Mouse (Mus musculus) hindbrain, embryonic 10.5 days (tissue): ENCODE data around the gene Fam161b. TPM values are rescaled to one million over a fixed set of nuclear protein-coding genes. Genes with fewer than 3 reads are reported as not detected.

ENCODE experiments used
- DNase-seq: peaks from one replicate; pipeline ENCODE4 v3.0.0-alpha.2; 2017; ENCODE audit warnings: low spot score
- H3K27ac ChIP-seq: fragments of 300-500 bp; sonication (generic); 2 replicates; pipeline ENCODE4 v1.5.1; 2016; ENCODE audit warnings: mild to moderate bottlenecking, moderate library complexity
- H3K27me3 ChIP-seq: fragments of 300-500 bp; sonication (generic); 2 replicates; pipeline ENCODE4 v1.6.1; 2016; ENCODE audit warnings: mild to moderate bottlenecking; ENCODE audit not compliant: poor library complexity, insufficient read depth, severe bottlenecking
- H3K36me3 ChIP-seq: fragments of 300-500 bp; sonication (generic); 2 replicates; pipeline ENCODE4 v1.6.1; 2016; ENCODE audit warnings: mild to moderate bottlenecking, moderate library complexity
- H3K4me1 ChIP-seq: fragments of 300-500 bp; sonication (generic); replicated peaks from 2 replicates; pipeline ENCODE4 v1.6.1; 2016; ENCODE audit warnings: mild to moderate bottlenecking
- H3K4me3 ChIP-seq: fragments of 300-500 bp; sonication (generic); 2 replicates; pipeline ENCODE4 v1.5.1; 2016; ENCODE audit warnings: mild to moderate bottlenecking, moderate library complexity
- H3K9me3 ChIP-seq: fragments of 300-500 bp; sonication (generic); 2 replicates; pipeline ENCODE4 v1.6.1; 2016; ENCODE audit warnings: mild to moderate bottlenecking, moderate library complexity
- WGBS: fragments of 180-500 bp; shearing (Covaris S2); methylation state at CpG from one replicate; pipeline ENCODE4 v1.1.7; 2016; 5-methylcytosine and 5-hydroxymethylcytosine counted together
- polyA plus RNA-seq: library from polyadenylated mRNA; unstranded; fragments of >200 nt; fragmentation: Nextera tagmentation; extraction: Ambion mirVana; gene quantifications from 2 replicates; pipeline ENCODE4 v1.2.1, GENCODE M21; 2016

The Fam161b gene
- polyA plus RNA-seq, 1 experiment from 2014 or later = 10.7 TPM

DNA sequence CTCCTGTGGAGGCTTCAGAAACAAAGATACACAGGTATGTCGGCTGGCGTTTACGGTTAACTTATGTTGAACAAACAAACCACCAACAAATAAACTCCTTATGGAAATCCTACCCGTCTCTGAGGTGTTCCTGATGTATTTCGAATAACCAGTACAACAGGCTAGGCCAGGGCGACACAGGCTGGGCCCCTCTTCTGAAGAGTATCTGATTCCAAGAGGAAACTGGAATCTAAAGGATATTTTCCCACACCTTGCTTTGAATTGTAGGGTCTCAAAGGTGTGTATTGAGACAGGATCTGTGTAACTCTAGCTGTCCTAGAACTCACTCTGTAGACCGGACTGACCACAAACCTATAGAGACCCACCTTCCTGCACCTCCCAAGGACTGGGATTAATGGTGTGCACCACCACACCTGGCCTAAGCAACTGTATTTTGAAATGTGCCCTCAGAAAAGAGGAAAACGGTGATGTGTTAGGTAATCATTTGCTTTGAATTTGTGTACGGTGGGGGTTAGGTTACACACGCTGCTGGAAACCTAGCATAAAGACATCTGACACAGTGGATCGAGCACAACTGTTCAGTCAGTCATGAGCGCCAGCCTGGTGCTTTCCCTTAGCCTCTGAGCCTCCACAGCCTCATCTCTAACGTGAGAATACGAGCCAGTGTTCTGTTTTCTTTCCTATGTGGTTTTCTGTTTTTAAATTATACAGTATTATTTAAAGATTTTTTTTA lies 35.5 kb upstream of the Fam161b start:
- no peak for DNase-seq
- no peak overlapping the region for H3K27ac ChIP-seq
- no peaks in the 10 kb centered on the region for H3K4me1 ChIP-seq
- H3K4me3 ChIP-seq = no peak overlapping the region
- WGBS = 90% methylated on average over 14 of the region's 14 CpGs
- H3K9me3 ChIP-seq = no peaks in the 10 kb centered on the region
- no peaks in the 10 kb centered on the region for H3K27me3 ChIP-seq
- no peaks in the 10 kb centered on the region for H3K36me3 ChIP-seq

DNA sequence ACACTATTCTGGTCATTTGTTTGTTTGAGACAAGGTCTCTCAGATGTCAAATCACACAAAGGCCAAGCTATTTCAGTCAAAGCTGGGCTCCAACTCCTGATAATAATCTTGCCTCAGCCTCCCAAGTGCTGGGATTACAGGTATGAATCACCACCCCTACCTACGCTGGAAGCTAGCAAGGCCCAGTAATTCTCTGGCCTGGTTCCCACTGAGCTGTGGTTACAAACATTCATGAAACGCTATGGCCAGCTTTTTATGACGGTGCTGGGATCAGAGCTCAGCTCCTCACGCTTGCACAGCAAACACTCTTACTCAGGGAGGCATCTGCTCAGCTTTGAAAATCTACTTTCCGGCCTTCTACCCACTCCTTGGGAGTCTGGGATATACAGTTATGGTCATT lies 32.2 kb upstream of the Fam161b start:
- WGBS = 94% methylated on average over 5 of the region's 5 CpGs

DNA sequence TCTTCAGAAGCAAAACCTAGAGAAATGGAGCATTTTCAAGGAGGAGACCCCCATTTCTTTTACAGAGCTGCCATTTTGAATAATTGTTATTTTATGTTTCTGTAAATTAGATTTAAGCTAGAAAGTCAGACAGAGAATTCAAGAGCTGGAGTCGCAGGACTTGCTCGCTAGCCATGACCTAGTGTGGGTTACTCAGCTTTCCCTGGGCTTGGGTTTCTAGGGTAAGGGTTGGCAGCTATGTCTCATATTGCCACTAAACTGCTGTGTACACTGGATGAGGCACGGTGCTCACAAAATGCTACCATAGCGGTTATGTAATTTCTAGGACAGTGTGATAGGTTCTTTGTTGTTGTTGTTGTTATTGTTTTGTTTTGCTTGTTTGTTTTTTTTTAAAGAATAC lies 31.0 kb upstream of the Fam161b start:
- Histone ChIP-seq H3K4me3 (no peak overlapping the region), H3K27ac (no peak overlapping the region), H3K9me3 (no peaks in the 10 kb centered on the region), H3K36me3 (no peaks in the 10 kb centered on the region), H3K27me3 (no peaks in the 10 kb centered on the region), H3K4me1 (no peaks in the 10 kb centered on the region)
- no peak for DNase-seq
- WGBS = 95% methylated on average over 4 of the region's 4 CpGs

More for the DNA sequence above, 32.2 kb upstream of the Fam161b start:
- Histone ChIP-seq H3K27me3 (no peaks in the 10 kb centered on the region), H3K27ac (no peak overlapping the region), H3K9me3 (no peaks in the 10 kb centered on the region), H3K36me3 (no peaks in the 10 kb centered on the region), H3K4me3 (no peak overlapping the region), H3K4me1 (no peaks in the 10 kb centered on the region)
- no peak for DNase-seq

DNA sequence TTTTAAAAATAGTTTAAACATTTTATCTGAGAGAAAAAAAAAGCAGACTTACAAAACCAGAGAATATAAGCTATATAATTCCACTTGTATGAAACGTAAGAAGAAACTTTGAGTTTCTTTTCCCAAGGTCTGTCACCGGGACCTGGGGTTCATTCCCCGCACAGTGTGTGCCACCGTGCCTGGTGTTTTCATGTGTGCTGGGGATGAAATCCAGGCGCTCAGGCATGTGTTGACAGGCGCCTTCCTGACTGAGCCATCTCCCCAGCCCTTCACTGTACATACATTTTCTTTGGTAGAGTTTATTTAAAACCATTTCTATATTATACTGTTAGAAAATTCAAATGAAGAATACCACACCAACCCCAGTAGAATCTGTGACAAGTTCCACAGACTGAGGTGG lies 28.7 kb upstream of the Fam161b start:
- H3K27ac ChIP-seq = no peak overlapping the region
- H3K4me3 ChIP-seq = no peak overlapping the region
- H3K27me3 ChIP-seq = no peaks in the 10 kb centered on the region
- H3K9me3 ChIP-seq = no peaks in the 10 kb centered on the region
- DNase-seq = no peak
- H3K36me3 ChIP-seq = no peaks in the 10 kb centered on the region
- no peaks in the 10 kb centered on the region for H3K4me1 ChIP-seq
- WGBS = 90% methylated on average over 6 of the region's 6 CpGs

DNA sequence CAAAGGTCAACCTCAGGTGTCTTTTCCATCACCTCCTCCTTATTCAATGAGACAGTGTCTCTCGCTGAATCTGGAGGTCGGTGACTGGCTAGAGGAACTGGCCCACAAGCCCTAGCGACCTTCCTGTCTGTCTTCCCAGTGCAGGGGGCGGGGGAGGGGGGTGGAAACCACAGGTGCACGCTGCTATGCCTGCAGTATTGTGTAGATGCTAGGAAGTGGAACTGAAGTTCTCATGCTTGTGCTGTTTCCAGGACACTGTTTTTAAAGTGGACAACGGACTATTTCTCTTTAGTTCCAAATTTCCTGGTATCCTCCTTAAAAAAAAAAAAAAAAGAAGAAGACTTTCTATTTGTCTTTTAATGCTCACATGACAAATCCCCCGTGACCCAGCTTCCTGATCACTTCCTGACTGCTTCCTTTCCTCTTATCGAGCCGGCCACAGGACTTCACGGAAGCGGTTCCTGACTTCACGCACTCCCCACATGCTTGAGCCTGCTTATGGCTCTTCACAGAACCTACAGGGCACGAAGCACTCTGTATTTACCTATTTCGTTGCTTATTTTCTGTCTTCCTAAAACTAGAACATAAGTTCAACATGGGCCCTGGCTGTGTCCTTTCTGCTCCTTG lies 27.3 kb upstream of the Fam161b start:
- 73% methylated on average over 14 of the region's 14 CpGs for WGBS
- DNase-seq = no peak

DNA sequence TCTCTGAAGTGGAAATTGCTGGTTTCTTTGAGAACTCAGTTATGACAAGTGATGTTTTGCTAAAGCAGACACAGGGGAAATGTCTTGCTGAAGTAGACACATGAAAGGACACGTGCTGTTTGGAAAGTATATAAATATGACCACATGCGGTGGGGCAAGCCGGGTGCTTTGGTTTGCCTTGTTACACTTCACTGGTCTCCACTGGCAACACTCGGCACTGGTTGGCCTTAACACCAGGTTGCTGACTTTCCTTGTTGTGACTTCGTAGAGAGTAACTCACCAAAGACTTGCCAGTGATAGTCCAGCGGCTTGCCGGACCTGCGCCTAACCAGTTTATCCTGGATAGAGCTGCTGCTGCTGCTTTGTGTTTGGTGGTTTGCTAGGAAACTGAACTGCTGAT lies 26.5 kb upstream of the Fam161b start:
- H3K9me3 ChIP-seq = no peaks in the 10 kb centered on the region
- 84% methylated on average over 8 of the region's 8 CpGs for WGBS
- no peak for DNase-seq
- H3K4me3 ChIP-seq = no peak overlapping the region
- H3K27me3 ChIP-seq = no peaks in the 10 kb centered on the region
- no peak overlapping the region for H3K27ac ChIP-seq
- no peaks in the 10 kb centered on the region for H3K4me1 ChIP-seq
- no peaks in the 10 kb centered on the region for H3K36me3 ChIP-seq

More for the DNA sequence above, 27.3 kb upstream of the Fam161b start:
- no peaks in the 10 kb centered on the region for H3K4me1 ChIP-seq
- no peak overlapping the region for H3K4me3 ChIP-seq
- H3K36me3 ChIP-seq = no peaks in the 10 kb centered on the region
- no peaks in the 10 kb centered on the region for H3K27me3 ChIP-seq
- H3K27ac ChIP-seq = no peak overlapping the region
- H3K9me3 ChIP-seq = no peaks in the 10 kb centered on the region

DNA sequence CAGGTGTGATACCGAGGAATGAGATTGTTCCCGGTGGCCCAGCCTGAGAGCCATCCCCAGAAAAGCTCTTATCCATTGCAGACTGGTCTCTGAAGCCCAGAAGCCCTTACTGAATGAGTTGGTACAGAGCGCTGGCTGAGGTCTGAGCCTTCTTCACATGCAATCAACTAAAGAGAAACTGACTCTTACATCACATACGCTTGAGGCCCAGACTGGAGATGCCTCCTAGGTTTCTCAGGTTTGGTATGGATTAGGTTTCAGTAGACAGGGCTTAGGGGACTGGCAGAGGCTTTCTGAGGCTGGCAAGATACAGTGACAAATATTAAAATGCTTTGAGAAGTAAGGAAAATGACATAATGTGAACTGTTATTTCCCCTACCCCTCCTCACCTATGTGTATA lies 23.8 kb upstream of the Fam161b start:
- no peak overlapping the region for H3K27ac ChIP-seq
- no peaks in the 10 kb centered on the region for H3K27me3 ChIP-seq
- H3K36me3 ChIP-seq = no peaks in the 10 kb centered on the region
- 90% methylated on average over 4 of the region's 4 CpGs for WGBS
- no peaks in the 10 kb centered on the region for H3K9me3 ChIP-seq
- no peak for DNase-seq
- no peaks in the 10 kb centered on the region for H3K4me1 ChIP-seq
- H3K4me3 ChIP-seq = no peak overlapping the region

DNA sequence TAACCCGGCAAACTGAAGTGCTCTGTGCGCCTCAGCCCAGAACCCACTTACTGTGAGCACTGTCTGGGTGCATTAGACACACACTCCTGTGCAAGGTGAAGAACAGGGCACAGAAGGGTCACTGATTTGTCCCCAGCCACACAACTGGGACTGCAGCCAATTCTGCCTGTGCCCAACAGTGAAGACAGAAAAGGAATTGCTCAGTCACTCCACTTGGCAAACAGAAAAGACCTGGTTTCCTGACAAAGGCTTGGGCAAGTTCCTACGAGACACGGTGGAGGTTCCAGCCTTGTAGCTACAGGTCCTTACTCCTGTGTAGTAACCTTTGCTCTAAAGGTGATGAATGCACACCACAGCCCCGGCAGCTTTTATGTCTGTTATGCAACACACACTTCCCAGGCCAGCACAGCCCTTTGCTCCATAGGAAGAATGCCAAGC lies 23.0 kb upstream of the Fam161b start:
- 87% methylated on average over 5 of the region's 5 CpGs for WGBS
- Histone ChIP-seq H3K27me3 (no peaks in the 10 kb centered on the region), H3K4me3 (no peak overlapping the region), H3K27ac (no peak overlapping the region), H3K36me3 (no peaks in the 10 kb centered on the region), H3K4me1 (no peaks in the 10 kb centered on the region), H3K9me3 (no peaks in the 10 kb centered on the region)
- DNase-seq = no peak

DNA sequence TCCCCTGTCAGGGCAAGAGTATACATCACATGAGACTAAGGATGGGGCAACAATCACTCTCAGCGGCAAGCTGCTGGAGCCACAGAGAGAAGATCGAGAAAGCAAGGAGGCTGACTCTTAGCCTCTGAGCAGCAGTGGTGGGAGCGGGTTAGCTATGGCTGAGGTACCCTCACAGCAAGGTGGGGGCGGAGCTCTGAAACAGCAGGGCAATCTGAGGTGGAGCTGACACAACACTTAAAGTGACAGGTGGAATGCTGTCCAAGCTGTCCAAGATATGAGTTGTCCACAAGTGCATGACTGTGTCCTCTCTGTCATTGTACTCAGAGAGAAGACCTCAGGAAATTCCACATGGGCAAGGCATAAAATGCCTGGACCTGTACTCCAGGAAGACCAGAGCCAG lies 20.7 kb upstream of the Fam161b start:
- DNase-seq = no peak
- no peaks in the 10 kb centered on the region for H3K4me1 ChIP-seq
- H3K36me3 ChIP-seq = no peaks in the 10 kb centered on the region
- 83% methylated on average over 4 of the region's 4 CpGs for WGBS
- H3K9me3 ChIP-seq = no peaks in the 10 kb centered on the region
- H3K27ac ChIP-seq = no peak overlapping the region
- H3K27me3 ChIP-seq = no peaks in the 10 kb centered on the region
- no peak overlapping the region for H3K4me3 ChIP-seq

DNA sequence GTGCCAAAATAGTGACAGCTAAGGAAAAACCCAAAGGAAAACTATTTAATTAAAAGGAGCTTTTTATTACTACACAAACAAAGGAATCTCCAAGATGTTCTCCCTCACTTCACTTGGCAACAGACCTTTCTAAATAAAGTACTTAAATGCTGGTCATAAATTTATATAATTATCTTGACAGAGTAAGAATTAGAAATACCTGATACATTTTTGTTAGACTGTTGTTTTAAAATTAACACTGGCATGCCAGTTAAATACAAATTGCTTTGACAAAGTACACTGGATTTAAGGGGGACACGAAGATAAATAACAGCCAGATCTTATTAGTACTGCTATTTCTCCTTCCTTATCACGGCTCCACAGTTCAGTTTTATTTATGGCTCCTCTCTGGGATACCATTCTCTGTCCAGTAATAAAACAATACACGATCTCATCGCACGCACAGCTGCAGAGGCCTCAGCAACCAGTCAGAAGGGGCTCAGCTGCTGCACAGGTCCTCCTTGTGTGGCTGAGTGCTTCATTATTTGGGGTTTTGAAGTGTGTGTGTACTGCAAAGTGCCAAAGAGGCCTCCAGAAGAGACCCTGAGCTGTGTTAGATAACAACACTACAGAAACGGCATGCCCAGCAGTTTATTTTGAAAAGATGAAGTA lies 12.3 kb upstream of the Fam161b start:
- Histone ChIP-seq H3K36me3 (peaks cover 63% of the 10 kb centered on the region), H3K9me3 (no peaks in the 10 kb centered on the region), H3K27ac (no peak overlapping the region), H3K27me3 (no peaks in the 10 kb centered on the region), H3K4me3 (no peak overlapping the region), H3K4me1 (no peaks in the 10 kb centered on the region)
- WGBS = 88% methylated on average over 6 of the region's 6 CpGs
- no peak for DNase-seq

DNA sequence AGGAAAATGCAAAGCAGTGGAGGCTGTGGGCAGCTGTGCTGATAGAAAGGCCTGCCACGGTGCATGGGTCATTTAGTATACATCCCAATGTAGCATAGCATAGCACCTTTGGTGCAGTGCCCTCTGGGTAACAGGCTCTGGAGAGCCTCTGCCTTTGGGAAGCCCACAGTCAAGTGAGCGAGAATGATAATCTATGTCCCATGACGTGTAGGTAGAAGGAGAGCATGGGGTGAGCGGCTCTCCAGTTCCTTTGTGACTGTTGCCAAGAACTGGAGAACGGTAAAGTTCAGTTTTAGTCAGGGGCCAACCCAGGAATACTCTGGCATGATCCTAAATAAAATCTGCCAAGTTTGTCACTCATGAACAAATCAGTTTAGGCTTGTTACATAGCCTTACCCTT lies 10.0 kb upstream of the Fam161b start:
- DNase-seq = no peak
- H3K36me3 ChIP-seq = peaks cover 86% of the 10 kb centered on the region
- no peaks in the 10 kb centered on the region for H3K27me3 ChIP-seq
- 90% methylated on average over 5 of the region's 5 CpGs for WGBS
- H3K9me3 ChIP-seq = no peaks in the 10 kb centered on the region
- no peaks in the 10 kb centered on the region for H3K4me1 ChIP-seq
- no peak overlapping the region for H3K27ac ChIP-seq
- H3K4me3 ChIP-seq = no peak overlapping the region

DNA sequence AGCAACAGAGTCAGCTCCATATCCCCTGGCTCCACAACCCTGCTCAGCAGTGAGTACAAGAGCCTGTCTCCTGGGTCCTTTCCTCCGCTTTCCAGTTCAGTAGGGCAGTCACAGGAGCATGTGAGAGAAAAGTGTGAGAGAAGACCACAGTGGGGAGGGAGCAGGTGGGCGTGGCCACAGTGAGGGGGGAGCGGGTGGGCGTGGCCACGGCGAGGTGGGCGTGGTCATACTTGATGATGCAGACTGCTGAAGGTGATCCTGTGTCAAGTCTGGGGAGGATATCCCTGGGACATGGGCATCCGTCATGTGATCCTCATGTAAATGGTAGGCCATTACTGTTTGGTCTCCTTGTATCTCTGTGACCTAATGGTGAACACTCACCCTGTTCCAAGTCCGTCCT lies 5.3 kb upstream of the Fam161b start:
- Histone ChIP-seq H3K36me3 (peaks cover 53% of the 10 kb centered on the region), H3K4me3 (no peak overlapping the region), H3K27ac (no peak overlapping the region), H3K27me3 (no peaks in the 10 kb centered on the region), H3K4me1 (peaks cover 15% of the 10 kb centered on the region), H3K9me3 (no peaks in the 10 kb centered on the region)
- WGBS = 66% methylated on average over 9 of the region's 9 CpGs
- DNase-seq = no peak

DNA sequence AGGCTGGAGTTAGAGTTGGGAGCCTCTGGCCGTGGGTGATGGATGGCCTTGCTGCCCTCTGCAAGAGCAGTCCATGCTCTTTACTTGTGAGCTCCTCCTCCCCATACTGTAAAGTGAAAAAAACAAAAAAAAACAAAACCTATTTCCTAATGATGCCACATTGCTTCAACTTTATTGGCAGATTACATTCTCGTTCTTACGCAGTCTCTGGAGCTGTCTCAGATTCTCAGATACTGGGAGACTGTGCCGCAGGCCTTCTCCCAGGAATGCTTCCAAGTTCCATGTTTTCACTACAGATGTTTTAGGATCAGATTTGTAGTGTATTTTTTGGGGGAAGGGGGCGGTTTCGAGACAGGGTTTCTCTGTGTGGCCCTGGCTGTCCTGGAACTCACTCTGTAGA lies 3.5 kb upstream of the Fam161b start:
- no peak for DNase-seq
- peaks cover 35% of the 10 kb centered on the region for H3K36me3 ChIP-seq
- 94% methylated on average over 6 of the region's 6 CpGs for WGBS

More for the DNA sequence above, 3.5 kb upstream of the Fam161b start:
- H3K9me3 ChIP-seq = no peaks in the 10 kb centered on the region
- H3K4me1 ChIP-seq = peaks cover 25% of the 10 kb centered on the region
- no peak overlapping the region for H3K4me3 ChIP-seq
- no peak overlapping the region for H3K27ac ChIP-seq
- H3K27me3 ChIP-seq = no peaks in the 10 kb centered on the region
